Mouse (Mus musculus): ENCODE measurements around the gene 3110082I17Rik. TPM values are rescaled to one million over a fixed set of nuclear protein-coding genes. Genes with fewer than 3 reads are reported as not detected.

Gene 3110082I17Rik
- polyA plus RNA-seq, 1 experiment from 2014 or later = 15.1 TPM

- no peaks in the 10 kb centered on the region for H3K36me3 ChIP-seq
- no peaks in the 10 kb centered on the region for H3K27me3 ChIP-seq
- peaks cover 52% of the 10 kb centered on the region for H3K4me1 ChIP-seq (replicated peaks)
- peak overlapping the region; percentile 80 for H3K9ac ChIP-seq
- peak overlapping the region; percentile 67 for H3K27ac ChIP-seq (replicated peaks)
- peak overlapping the region; percentile 62 for H3K4me3 ChIP-seq
- peak; percentile 55 for ATAC-seq (ENCODE audit: low read depth)
- peak overlapping the region; percentile 81 for H3K4me2 ChIP-seq
- 1% methylated on average over 58 of the region's 73 CpGs for WGBS
- no peaks in the 10 kb centered on the region for H3K9me3 ChIP-seq
Observed at GRCm38 (mm10) chr5:139380385-139381248, 79.7 kb downstream of the 3110082I17Rik start.

GRCm38 (mm10) chr5:139379771-139380384 is 80.4 kb downstream of the 3110082I17Rik start:
- ATAC-seq (ENCODE audit: low read depth) = no peak; the same call in 1 of the 2 replicates
- peaks cover 52% of the 10 kb centered on the region for H3K4me1 ChIP-seq (replicated peaks)

GRCm38 (mm10) chr5:139378986-139379629 is 81.2 kb downstream of the 3110082I17Rik start:
- peak overlapping the region; percentile 53 for H3K27ac ChIP-seq (replicated peaks)

More at GRCm38 (mm10) chr5:139379771-139380384, 80.4 kb downstream of the 3110082I17Rik start:
- H3K4me3 ChIP-seq = peak overlapping the region; percentile 62
- peak overlapping the region; percentile 30 for H3K27ac ChIP-seq (replicated peaks)
- H3K36me3 ChIP-seq = no peaks in the 10 kb centered on the region
- no peaks in the 10 kb centered on the region for H3K27me3 ChIP-seq
- peak overlapping the region; percentile 80 for H3K9ac ChIP-seq
- no peaks in the 10 kb centered on the region for H3K9me3 ChIP-seq
- 22% methylated on average over 8 of the region's 8 CpGs for WGBS
- H3K4me2 ChIP-seq = peak overlapping the region; percentile 81

GRCm38 (mm10) chr5:139378271-139378556 is 82.1 kb downstream of the 3110082I17Rik start:
- Histone ChIP-seq H3K27ac (replicated peaks) (no peak overlapping the region), H3K4me2 (no peak overlapping the region), H3K36me3 (no peaks in the 10 kb centered on the region), H3K27me3 (no peaks in the 10 kb centered on the region), H3K9me3 (no peaks in the 10 kb centered on the region), H3K9ac (no peak overlapping the region), H3K4me1 (replicated peaks) (peaks cover 52% of the 10 kb centered on the region), H3K4me3 (no peak overlapping the region)
- 91% methylated on average over 7 of the region's 7 CpGs for WGBS
- no peak for ATAC-seq (ENCODE audit: low read depth)

More at GRCm38 (mm10) chr5:139378986-139379629, 81.2 kb downstream of the 3110082I17Rik start:
- H3K27me3 ChIP-seq = no peaks in the 10 kb centered on the region
- no peak overlapping the region for H3K4me2 ChIP-seq
- no peak overlapping the region for H3K4me3 ChIP-seq
- no peaks in the 10 kb centered on the region for H3K9me3 ChIP-seq
- H3K36me3 ChIP-seq = no peaks in the 10 kb centered on the region
- WGBS = 59% methylated on average over 21 of the region's 21 CpGs
- ATAC-seq (ENCODE audit: low read depth) = no peak
- no peak overlapping the region for H3K9ac ChIP-seq
- H3K4me1 ChIP-seq (replicated peaks) = peaks cover 52% of the 10 kb centered on the region

- peak within 1 kb of the TSS; percentile 67 for H3K27ac ChIP-seq (replicated peaks)
- no peak within 1 kb of the TSS for H3K9ac ChIP-seq
- 80% methylated on average over 18 of the region's 18 CpGs for WGBS
- no peaks in the 10 kb centered on the region for H3K36me3 ChIP-seq
- no peaks in the 10 kb centered on the region for H3K27me3 ChIP-seq
- H3K9me3 ChIP-seq = no peaks in the 10 kb centered on the region
- H3K4me3 ChIP-seq = no peak within 1 kb of the TSS
- no peak for ATAC-seq (ENCODE audit: low read depth)
- H3K4me2 ChIP-seq = no peak within 1 kb of the TSS
- H3K4me1 ChIP-seq (replicated peaks) = peaks cover 52% of the 10 kb centered on the region
Observed at GRCm38 (mm10) chr5:139377468-139378270, 82.7 kb downstream of the 3110082I17Rik start, which contains the start of gene Gpr146. TSS of gene Gpr146 (plus strand) at chr5:139377697.

- ATAC-seq (ENCODE audit: low read depth) = no peak
Observed at GRCm38 (mm10) chr5:139374841-139375240, 85.5 kb downstream of the 3110082I17Rik start.

GRCm38 (mm10) chr5:139373889-139374444 is 86.4 kb downstream of the 3110082I17Rik start:
- no peak overlapping the region for H3K4me2 ChIP-seq
- ATAC-seq (ENCODE audit: low read depth) = no peak
- peaks cover 48% of the 10 kb centered on the region for H3K4me1 ChIP-seq (replicated peaks)
- no peaks in the 10 kb centered on the region for H3K27me3 ChIP-seq
- H3K4me3 ChIP-seq = no peak overlapping the region
- 82% methylated on average over 6 of the region's 6 CpGs for WGBS
- no peak overlapping the region for H3K9ac ChIP-seq
- no peaks in the 10 kb centered on the region for H3K36me3 ChIP-seq
- no peak overlapping the region for H3K27ac ChIP-seq (replicated peaks)
- no peaks in the 10 kb centered on the region for H3K9me3 ChIP-seq

More at GRCm38 (mm10) chr5:139374841-139375240, 85.5 kb downstream of the 3110082I17Rik start:
- H3K4me3 ChIP-seq = no peak overlapping the region
- no peak overlapping the region for H3K27ac ChIP-seq (replicated peaks)
- H3K36me3 ChIP-seq = no peaks in the 10 kb centered on the region
- no peak overlapping the region for H3K9ac ChIP-seq
- no peaks in the 10 kb centered on the region for H3K9me3 ChIP-seq
- H3K4me2 ChIP-seq = no peak overlapping the region
- peaks cover 55% of the 10 kb centered on the region for H3K4me1 ChIP-seq (replicated peaks)
- H3K27me3 ChIP-seq = no peaks in the 10 kb centered on the region
- WGBS = 74% methylated on average over 2 of the region's 2 CpGs

- Histone ChIP-seq H3K36me3 (no peaks in the 10 kb centered on the region), H3K27me3 (no peaks in the 10 kb centered on the region), H3K9ac (no peak overlapping the region; the same call in 1 of the 2 replicates), H3K4me3 (no peak overlapping the region), H3K4me1 (replicated peaks) (peaks cover 39% of the 10 kb centered on the region), H3K4me2 (no peak overlapping the region), H3K27ac (replicated peaks) (no peak overlapping the region), H3K9me3 (no peaks in the 10 kb centered on the region)
- WGBS = 81% methylated on average over 3 of the region's 3 CpGs
- no peak for ATAC-seq (ENCODE audit: low read depth)
Observed at GRCm38 (mm10) chr5:139373126-139373525, 87.2 kb downstream of the 3110082I17Rik start.

- H3K27me3 ChIP-seq = no peaks in the 10 kb centered on the region
- H3K27ac ChIP-seq (replicated peaks) = peak overlapping the region; percentile 87
Observed at GRCm38 (mm10) chr5:139371631-139372401, 88.5 kb downstream of the 3110082I17Rik start.

GRCm38 (mm10) chr5:139371118-139371517 is 89.2 kb downstream of the 3110082I17Rik start:
- Histone ChIP-seq H3K36me3 (no peaks in the 10 kb centered on the region), H3K4me2 (peak overlapping the region; percentile 80), H3K27ac (replicated peaks) (peak overlapping the region; percentile 87; the same call in 1 of the 2 replicates), H3K9me3 (no peaks in the 10 kb centered on the region), H3K9ac (peak overlapping the region; percentile 93), H3K4me1 (replicated peaks) (peaks cover 30% of the 10 kb centered on the region), H3K27me3 (no peaks in the 10 kb centered on the region), H3K4me3 (peak overlapping the region; percentile 71)
- 60% methylated on average over 5 of the region's 5 CpGs for WGBS
- no peak for ATAC-seq (ENCODE audit: low read depth)

More at GRCm38 (mm10) chr5:139371631-139372401, 88.5 kb downstream of the 3110082I17Rik start:
- 2% methylated on average over 39 of the region's 39 CpGs for WGBS
- Histone ChIP-seq H3K4me1 (replicated peaks) (peaks cover 30% of the 10 kb centered on the region), H3K9me3 (no peaks in the 10 kb centered on the region), H3K36me3 (no peaks in the 10 kb centered on the region), H3K4me2 (peak overlapping the region; percentile 80), H3K4me3 (peak overlapping the region; percentile 71), H3K9ac (peak overlapping the region; percentile 93)
- ATAC-seq (ENCODE audit: low read depth) = peak; percentile 95
